27 mouse cellular contexts compared by ENCODE assay signal in genomic region chr7:75733166-75733565, GRCm38 (mm10).
DNase-seq lines count a peak whose midpoint lies in the region; ATAC-seq lines count a peak whose summit lies in the region.
"Had no signal": no experiment of that assay in that cellular context is flagged by ENCODE, and none has a peak within 500 bp of the region (broad histone marks: within the 10 kb centered on the region; RNA-seq: fewer than 3 reads in every experiment).

No protein-coding gene starts in this region.

- H3K4me2 ChIP-seq in embryonic facial prominence, embryonic 14.5 days (ENCODE audit: low read depth, low read length), result no peak overlapping the region
- H3K4me2 ChIP-seq: embryonic facial prominence, embryonic 12.5 days; embryonic facial prominence, embryonic 15.5 days; forebrain, embryonic 12.5 days; forebrain, embryonic 15.5 days had no signal

- H3K9me3 ChIP-seq in embryonic facial prominence, embryonic 14.5 days (ENCODE audit: control insufficient read depth, low read length), result no peaks in the 10 kb centered on the region
- no peaks in the 10 kb centered on the region for H3K9me3 ChIP-seq in embryonic facial prominence, embryonic 10.5 days
- H3K9me3 ChIP-seq: embryonic facial prominence, embryonic 12.5 days; embryonic facial prominence, embryonic 15.5 days; forebrain, embryonic 10.5 days; forebrain, embryonic 12.5 days; forebrain, embryonic 15.5 days; G1E had no signal

- H3K9ac ChIP-seq in embryonic facial prominence, embryonic 14.5 days (ENCODE audit: low read depth, low read length), result no peak overlapping the region
- H3K9ac ChIP-seq: embryonic facial prominence, embryonic 12.5 days; embryonic facial prominence, embryonic 15.5 days; forebrain, embryonic 12.5 days; forebrain, embryonic 15.5 days had no signal

- WGBS in embryonic facial prominence, embryonic 14.5 days, result 82% methylated on average over 2 of the region's 2 CpGs
- 96% methylated on average over 2 of the region's 2 CpGs for WGBS in embryonic facial prominence, embryonic 10.5 days

- H3K4me1 ChIP-seq in embryonic facial prominence, embryonic 14.5 days (ENCODE audit: control insufficient read depth, insufficient read depth, low read length), result no peaks in the 10 kb centered on the region
- no peaks in the 10 kb centered on the region for H3K4me1 ChIP-seq in embryonic facial prominence, embryonic 10.5 days
- H3K4me1 ChIP-seq: embryonic facial prominence, embryonic 12.5 days; forebrain, embryonic 10.5 days; forebrain, embryonic 12.5 days; forebrain, embryonic 15.5 days had no signal

- H3K27ac ChIP-seq in embryonic facial prominence, embryonic 14.5 days (replicated peaks; ENCODE audit: low read depth, low read length), result no peak overlapping the region; the same call in 1 of the 2 replicates
- no peak overlapping the region for H3K27ac ChIP-seq in embryonic facial prominence, embryonic 10.5 days (replicated peaks)
- H3K27ac ChIP-seq: embryonic facial prominence, embryonic 12.5 days; forebrain, embryonic 10.5 days; forebrain, embryonic 12.5 days; forebrain, embryonic 15.5 days had no signal

- H3K27me3 ChIP-seq in embryonic facial prominence, embryonic 14.5 days (replicated peaks; ENCODE audit: control insufficient read depth, insufficient read depth, low read length), result no peaks in the 10 kb centered on the region
- no peaks in the 10 kb centered on the region for H3K27me3 ChIP-seq in embryonic facial prominence, embryonic 10.5 days (replicated peaks; ENCODE audit: low read depth, poor library complexity, severe bottlenecking)
- H3K27me3 ChIP-seq: CH12.LX; embryonic facial prominence, embryonic 12.5 days; embryonic facial prominence, embryonic 15.5 days; forebrain, embryonic 12.5 days; forebrain, embryonic 15.5 days; Patski had no signal

- H3K36me3 ChIP-seq in embryonic facial prominence, embryonic 14.5 days (ENCODE audit: control insufficient read depth, insufficient read depth, low read length), result peaks cover 81% of the 10 kb centered on the region
- H3K36me3 ChIP-seq in embryonic facial prominence, embryonic 10.5 days (replicated peaks), result peaks cover 95% of the 10 kb centered on the region
- H3K36me3 ChIP-seq: forebrain, embryonic 15.5 days had no signal

- no peak for ATAC-seq in embryonic facial prominence, embryonic 14.5 days (ENCODE audit: low read depth)
- ATAC-seq in frontal cortex, adult (ENCODE audit: low TSS enrichment), result peak; percentile 80
- ATAC-seq: activated CD4-positive, CD25-positive, alpha-beta regulatory T cell, adult 4 months; CD4-positive, CD25-positive, alpha-beta regulatory T cell, adult 4 months; forebrain, embryonic 15.5 days; Patski had no signal

- peak; percentile 10 for DNase-seq in embryonic facial prominence, embryonic 14.5 days (ENCODE audit: low spot score)
- no peak for DNase-seq in embryonic facial prominence, embryonic 10.5 days (ENCODE audit: low spot score)
- DNase-seq in frontal cortex, adult 2 months (ENCODE audit: extremely low spot score in 1 of 2, low spot score in 1 of 2), result no peak
- DNase-seq in retina, embryonic 14.5 days (ENCODE audit: low spot score), result no peak
- DNase-seq: adrenal gland, adult 8-10 months; adrenal gland, postnatal 14 days; adrenal gland, postnatal 36 days; B cell, adult 2 months; cerebellum, adult 11 months; cerebellum, adult 18-20 months; cerebellum, adult 8-10 months; cerebellum, adult 9-11 months; cerebellum, postnatal 14 days; cerebellum, postnatal 36 days; embryo, embryonic 11 days had no signal

- H3K4me3 ChIP-seq in embryonic facial prominence, embryonic 14.5 days (ENCODE audit: low read depth, low read length), result no peak overlapping the region
- H3K4me3 ChIP-seq in embryonic facial prominence, embryonic 10.5 days, result no peak overlapping the region
- H3K4me3 ChIP-seq: embryonic facial prominence, embryonic 12.5 days; embryonic facial prominence, embryonic 15.5 days; erythroblast, embryonic 14.5 days; forebrain, embryonic 10.5 days; forebrain, embryonic 12.5 days; forebrain, embryonic 15.5 days had no signal
